Mouse (Mus musculus) thymus, adult 2 months (tissue): Measurements from ENCODE around the gene Emc8.

ENCODE experiments used
- CTCF ChIP-seq: fragments of 200-500 bp; IDR thresholded peaks from 2 replicates; pipeline ENCODE4 v1.5.1; 2012; ENCODE audit warnings: mild to moderate bottlenecking, control low read depth, low read length, moderate library complexity, borderline replicate concordance; ENCODE audit not compliant: control insufficient read depth, poor library complexity, insufficient read depth; ENCODE audit errors: extremely low read depth
- POLR2A ChIP-seq: fragments of 200-500 bp; IDR thresholded peaks from 2 replicates; pipeline ENCODE4 v1.6.1; 2012; ENCODE audit warnings: mild to moderate bottlenecking, low read length, control low read depth, moderate library complexity; ENCODE audit not compliant: control insufficient read depth, poor library complexity, insufficient read depth; ENCODE audit errors: extremely low read depth

- TF ChIP-seq CTCF = no peak
- TF ChIP-seq POLR2A = no peak
These were observed 18.2 kb upstream of the Emc8 start for GRCm38 (mm10) chr8:120686576-120686975.
